Mouse (Mus musculus) skeletal muscle tissue, adult 2 months (tissue): ENCODE results near the gene Ppt2.
A peak's percentile ranks its signal among the peaks of the same experiment; 100 is the strongest.

Source experiments
- DNase-seq: peaks from one replicate; pipeline ENCODE4 v3.0.0-alpha.2; 2012; ENCODE audit warnings: low read depth, low spot score

The Ppt2 gene

GRCm38 (mm10) chr17:34639461-34640255 is 11.3 kb upstream of the Ppt2 start:
- DNase-seq = no peak

DNA sequence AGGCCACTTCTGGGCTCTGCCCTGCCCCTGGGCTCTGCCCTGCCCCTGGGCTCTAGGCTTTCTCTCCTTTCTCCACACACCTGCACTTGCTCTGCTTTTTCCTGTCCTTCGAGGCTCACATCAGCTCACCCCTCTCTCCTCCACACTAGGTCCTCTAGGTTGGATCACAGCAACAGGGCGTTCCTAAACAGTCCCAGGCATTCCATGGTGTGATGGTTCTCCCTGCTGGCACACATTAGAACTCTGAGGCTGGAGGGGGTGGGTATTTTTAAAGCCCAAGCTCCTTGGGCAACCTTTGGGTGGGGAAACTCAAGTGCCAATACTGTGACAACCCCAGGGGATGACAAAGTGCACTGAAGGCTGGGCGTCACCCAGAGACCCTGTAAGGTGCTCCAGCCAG is 9.1 kb upstream of the Ppt2 start:
- no peak for DNase-seq

DNA sequence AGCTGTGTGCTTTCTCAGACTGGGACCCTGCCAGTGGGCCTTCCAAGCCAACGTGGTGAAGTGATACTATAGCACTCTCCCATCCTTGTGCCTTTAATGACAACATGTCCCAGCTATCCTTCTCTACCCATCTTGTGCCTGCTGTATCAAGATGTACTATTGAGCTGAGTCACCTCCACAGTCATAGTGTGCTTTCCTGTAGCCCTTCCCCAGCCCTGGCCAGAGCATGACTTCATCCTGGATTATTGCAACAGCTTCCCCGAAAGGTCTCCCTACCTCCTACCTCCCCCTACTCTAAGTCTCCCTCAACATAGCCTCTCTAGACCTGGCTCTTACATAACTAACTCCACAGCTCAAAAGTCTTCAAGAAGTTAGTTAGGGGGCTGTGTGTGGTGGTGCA is 7.4 kb upstream of the Ppt2 start:
- DNase-seq = no peak

DNA sequence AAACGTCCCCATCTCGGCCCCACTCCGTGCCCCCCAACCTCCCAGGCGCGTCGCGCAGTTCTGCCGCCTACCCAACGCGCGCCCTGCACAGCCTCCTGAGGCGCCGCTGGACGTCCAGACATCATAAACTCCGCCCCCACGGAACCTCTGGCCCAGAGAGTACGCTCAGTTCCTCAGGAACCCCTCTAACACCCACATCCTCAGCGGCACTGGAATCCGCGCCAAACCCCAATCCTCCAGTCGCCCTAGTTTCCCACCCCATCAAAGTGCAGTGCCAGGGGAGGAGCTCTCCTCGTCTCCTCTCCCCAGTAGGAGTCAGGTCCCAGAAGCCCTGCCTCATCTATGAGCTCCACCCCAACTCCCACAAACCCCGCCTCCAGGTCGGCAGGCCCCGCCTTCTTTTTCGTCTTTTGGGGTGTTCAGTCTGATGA is 4.0 kb upstream of the Ppt2 start:
- DNase-seq = peak; percentile 71

DNA sequence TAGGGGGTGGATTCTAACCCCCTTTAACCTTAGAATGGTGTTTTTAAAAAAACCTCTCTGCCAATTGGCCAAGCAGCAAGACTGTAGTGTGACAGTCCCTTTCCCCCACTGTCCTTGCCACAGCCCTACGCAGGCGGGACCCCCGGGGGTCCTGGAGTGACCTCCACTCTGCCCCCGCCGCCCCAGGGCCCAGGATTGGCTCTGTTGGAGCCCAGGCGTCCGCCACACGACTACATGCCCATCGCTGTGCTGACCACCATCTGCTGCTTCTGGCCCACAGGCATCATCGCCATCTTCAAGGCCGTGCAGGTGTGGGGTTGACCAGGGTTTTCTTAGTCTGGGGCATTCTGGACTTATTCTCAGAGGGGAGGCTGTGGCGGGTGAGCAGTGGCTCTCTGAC is 3.3 kb upstream of the Ppt2 start:
- no peak for DNase-seq

GRCm38 (mm10) chr17:34630761-34631301 is 2.5 kb upstream of the Ppt2 start:
- DNase-seq = no peak

- no peak for DNase-seq
Observed at GRCm38 (mm10) chr17:34629796-34630603, 1.7 kb upstream of the Ppt2 start.

DNA sequence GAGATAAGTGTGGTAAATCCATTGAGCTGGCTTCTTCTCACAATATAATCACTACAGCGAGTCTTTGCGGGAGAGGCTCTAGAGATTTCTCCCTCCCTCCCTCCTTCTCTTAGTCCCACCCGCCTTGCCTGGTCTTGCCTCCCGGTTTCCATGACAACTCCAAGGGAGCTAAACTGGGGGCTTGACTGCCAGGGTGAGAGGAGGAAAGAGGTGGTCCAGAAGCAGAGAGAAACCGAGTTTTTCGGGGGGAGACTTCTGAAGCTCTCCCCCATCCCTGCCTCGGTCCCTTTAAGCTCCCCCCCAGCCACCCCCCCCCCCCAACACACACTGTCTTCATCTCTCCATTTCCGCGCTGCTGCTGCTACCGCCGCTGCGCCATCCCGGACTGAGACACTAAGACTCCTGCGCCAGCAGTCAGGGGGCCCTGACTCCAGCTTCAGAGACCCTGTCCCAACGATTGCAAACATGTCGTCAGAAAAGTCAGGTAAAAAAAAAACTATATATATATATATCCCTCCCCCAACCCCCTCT is 976 bp upstream of the Ppt2 start, which contains the start of gene Prrt1:
Gene Prrt1, plus strand, starts transcription at position 313 of the 531 bp plus-strand sequence.
- DNase-seq = no peak

- DNase-seq = no peak
Observed at GRCm38 (mm10) chr17:34628644-34628967, 296 bp upstream of the Ppt2 start.

- DNase-seq = peak; percentile 76
Observed at GRCm38 (mm10) chr17:34627093-34627942, 992 bp downstream of the Ppt2 start.

- no peak for DNase-seq
Observed at GRCm38 (mm10) chr17:34626773-34627092, 1.6 kb downstream of the Ppt2 start.

DNA sequence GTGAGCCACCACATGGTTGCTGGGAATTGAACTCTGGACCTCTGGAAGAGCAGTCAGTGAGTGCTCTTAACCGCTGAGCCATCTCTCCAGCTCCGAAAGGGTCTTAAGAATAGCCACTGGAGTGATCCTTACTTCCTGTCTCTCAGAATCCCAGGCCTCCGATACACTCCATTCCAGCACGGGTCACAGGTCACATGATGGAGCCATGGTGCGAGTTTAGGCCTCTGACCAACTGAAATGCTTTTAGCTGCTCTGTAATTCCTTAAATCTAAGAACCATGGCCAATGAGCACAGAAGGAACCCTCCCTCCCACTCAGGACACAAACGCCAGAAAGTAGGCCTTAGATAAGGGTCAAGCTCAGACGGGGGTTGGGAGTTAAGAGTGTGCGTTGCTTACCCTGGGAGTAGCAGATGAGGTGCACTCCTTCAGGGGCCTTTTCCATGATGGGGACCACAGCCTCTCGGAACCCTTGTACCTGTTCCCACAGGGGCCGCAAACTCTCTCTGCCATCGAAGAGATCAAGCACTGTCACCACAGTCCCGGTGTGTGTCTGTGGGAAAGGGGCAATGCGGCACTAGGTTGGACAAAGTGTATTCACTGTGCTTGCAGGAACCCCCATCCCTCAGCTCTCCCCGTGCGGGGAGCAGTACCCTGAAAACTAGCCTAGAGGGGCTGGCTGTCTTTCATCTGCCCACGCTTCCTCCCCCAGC is 2.1 kb downstream of the Ppt2 start:
- DNase-seq = no peak

DNA sequence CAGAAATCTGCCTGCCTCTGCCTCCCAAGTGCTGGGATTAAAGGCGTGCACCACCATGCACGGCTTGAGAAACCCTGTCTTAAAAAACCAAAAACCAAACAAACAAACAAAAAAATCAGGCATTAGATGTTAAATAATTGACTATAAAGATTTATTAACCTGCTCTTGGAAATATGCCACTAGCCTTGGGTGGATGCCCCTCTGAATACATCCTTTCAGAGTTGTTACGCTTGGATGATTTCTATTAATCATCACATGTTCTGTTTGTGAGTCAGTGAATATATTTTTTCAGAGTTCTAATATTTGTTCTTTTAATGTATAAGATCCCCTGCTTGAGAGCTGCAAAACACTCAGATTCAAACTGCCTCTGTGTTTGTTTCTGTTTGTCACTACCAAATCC is 3.3 kb downstream of the Ppt2 start:
- no peak for DNase-seq

- no peak for DNase-seq
Observed at GRCm38 (mm10) chr17:34623161-34623560, 5.1 kb downstream of the Ppt2 start.

- DNase-seq = no peak
Observed at GRCm38 (mm10) chr17:34621006-34621405, 7.3 kb downstream of the Ppt2 start.

- DNase-seq = no peak
Observed at GRCm38 (mm10) chr17:34618999-34619398, 9.3 kb downstream of the Ppt2 start.

- no peak for DNase-seq
Observed at GRCm38 (mm10) chr17:34615871-34616270, 12.4 kb downstream of the Ppt2 start, which contains the start of gene Egfl8. Egfl8 (minus strand) TSS chr17:34615971.

- DNase-seq = no peak
Observed at GRCm38 (mm10) chr17:34613830-34614229, 14.5 kb downstream of the Ppt2 start.

DNA sequence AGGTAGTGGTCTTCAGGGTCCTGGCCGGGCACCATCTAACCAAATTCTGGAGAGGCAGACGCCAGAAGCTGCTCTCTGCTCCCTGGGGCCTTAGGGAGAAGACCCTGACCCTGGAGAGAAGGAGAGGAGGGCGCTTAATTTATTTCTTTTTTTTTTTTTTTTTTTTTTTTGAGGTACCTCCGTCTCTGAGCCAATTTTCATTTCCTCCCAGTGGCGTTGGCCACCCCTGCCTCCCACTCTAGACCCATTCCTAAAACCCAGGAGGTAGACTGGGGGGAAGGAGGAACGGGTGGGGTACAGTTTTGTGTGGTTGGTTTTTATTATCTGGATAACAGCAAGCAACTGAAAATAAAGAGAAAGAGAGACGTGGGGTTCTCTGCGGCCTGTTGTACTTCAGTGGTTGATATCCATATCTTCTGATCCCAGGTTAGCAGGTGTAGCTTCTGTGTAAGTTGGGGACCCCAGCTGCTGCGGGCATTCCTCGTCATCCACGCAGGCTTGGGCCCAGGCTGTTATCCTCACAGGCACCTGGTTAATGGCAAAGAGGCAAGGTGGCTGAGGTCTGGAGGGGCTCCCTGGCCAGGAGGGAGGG is 15.2 kb downstream of the Ppt2 start:
- DNase-seq = no peak

DNA sequence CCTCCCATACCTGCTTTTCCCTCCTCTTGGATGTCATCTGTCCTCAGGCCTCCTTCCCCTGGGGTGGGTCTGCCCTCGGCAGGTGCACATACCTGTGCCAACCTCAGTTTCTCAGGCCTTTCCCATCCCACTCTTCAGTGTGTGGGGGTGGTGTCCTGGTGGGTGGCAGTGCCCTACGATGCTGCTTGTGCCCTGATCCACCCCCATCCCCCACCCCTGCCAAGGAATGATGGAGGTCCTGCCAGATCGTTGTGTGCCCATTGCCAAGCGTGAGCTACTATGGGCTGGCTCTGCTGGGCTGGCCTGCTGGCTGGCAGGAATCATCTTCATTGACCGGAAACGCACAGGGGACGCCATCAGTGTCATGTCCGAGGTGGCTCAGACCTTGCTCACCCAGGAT is 17.3 kb downstream of the Ppt2 start:
- no peak for DNase-seq

DNA sequence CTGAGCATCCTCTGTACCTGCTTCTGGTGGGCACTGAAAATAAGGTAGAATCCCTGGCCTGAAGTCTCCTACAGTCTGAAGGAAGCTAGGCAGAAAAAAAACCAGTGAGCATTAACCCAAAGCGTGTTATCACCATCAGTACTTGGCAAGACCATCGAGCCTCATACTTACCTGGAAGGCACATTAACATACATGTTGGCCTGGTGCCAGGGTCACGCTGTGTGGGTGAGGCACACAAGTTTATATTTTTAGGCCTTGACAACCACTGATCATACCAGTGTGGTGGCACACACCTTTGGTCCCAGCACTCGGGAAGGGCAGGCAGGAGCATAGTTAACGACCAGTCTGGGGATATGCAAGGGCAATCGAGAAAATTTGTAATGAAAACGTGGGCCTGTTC is 20.3 kb downstream of the Ppt2 start:
- DNase-seq = no peak
